Comparison of ENCODE assay signal across 24 mouse cellular contexts in genomic region chr13:47768963-47769527, GRCm38 (mm10).
DNase-seq lines count a peak whose midpoint lies in the region; ATAC-seq and TF ChIP-seq lines count a peak whose summit lies in the region.
"Had no signal": no experiment of that assay in that cellular context is flagged by ENCODE, and none has a peak within 500 bp of the region (broad histone marks: within the 10 kb centered on the region; RNA-seq: fewer than 3 reads in every experiment).

No protein-coding gene starts in this region.

- DNase-seq in embryonic facial prominence, embryonic 14.5 days (ENCODE audit: low spot score), result peak; percentile 65
- no peak for DNase-seq in embryonic facial prominence, embryonic 10.5 days (ENCODE audit: low spot score)
- no peak for DNase-seq in limb, embryonic 10.5 days (ENCODE audit: low spot score)
- DNase-seq in Muller cell, postnatal 12 days (ENCODE audit: inconsistent ontology term), result peak; percentile 48
- no peak for DNase-seq in gastrocnemius, postnatal 10 days
- no peak for DNase-seq in spleen, postnatal 4 days (ENCODE audit: low spot score in 2 of 2)
- DNase-seq: adrenal gland, postnatal 14 days; B cell, adult 2 months; cerebellum, adult 2 months; cerebellum, postnatal 10 days; gastrocnemius, postnatal 25 days; heart, postnatal 10 days; heart, postnatal 4 days had no signal

- H3K4me1 ChIP-seq in embryonic facial prominence, embryonic 14.5 days (ENCODE audit: control insufficient read depth, insufficient read depth, low read length), result peaks cover 13% of the 10 kb centered on the region
- peaks cover 11% of the 10 kb centered on the region for H3K4me1 ChIP-seq in embryonic facial prominence, embryonic 10.5 days
- peaks cover 25% of the 10 kb centered on the region for H3K4me1 ChIP-seq in limb, embryonic 13.5 days
- peaks cover 13% of the 10 kb centered on the region for H3K4me1 ChIP-seq in limb, embryonic 10.5 days
- no peaks in the 10 kb centered on the region; the same call in 1 of the 2 replicates for H3K4me1 ChIP-seq in embryonic fibroblast, embryonic 13.5 days (ENCODE audit: control insufficient read depth, insufficient read depth, low read length)
- H3K4me1 ChIP-seq: heart, embryonic 10.5 days; hindbrain, embryonic 12.5 days had no signal

- no peak for TF ChIP-seq CTCF in embryonic fibroblast, embryonic 13.5 days (IDR thresholded peaks at IDR 0.05; ENCODE audit: borderline replicate concordance, insufficient read depth, low read length)

- H3K36me3 ChIP-seq in embryonic facial prominence, embryonic 14.5 days (ENCODE audit: control insufficient read depth, insufficient read depth, low read length), result no peaks in the 10 kb centered on the region
- H3K36me3 ChIP-seq in embryonic facial prominence, embryonic 10.5 days (replicated peaks), result no peaks in the 10 kb centered on the region
- no peaks in the 10 kb centered on the region for H3K36me3 ChIP-seq in limb, embryonic 13.5 days
- no peaks in the 10 kb centered on the region for H3K36me3 ChIP-seq in limb, embryonic 10.5 days
- H3K36me3 ChIP-seq: G1E; heart, embryonic 10.5 days; hindbrain, embryonic 12.5 days had no signal

- no peak overlapping the region for H3K27ac ChIP-seq in embryonic facial prominence, embryonic 14.5 days (replicated peaks; ENCODE audit: low read depth, low read length)
- no peak overlapping the region for H3K27ac ChIP-seq in embryonic facial prominence, embryonic 10.5 days (replicated peaks)
- H3K27ac ChIP-seq in limb, embryonic 13.5 days, result no peak overlapping the region
- no peak overlapping the region for H3K27ac ChIP-seq in limb, embryonic 10.5 days
- H3K27ac ChIP-seq in embryonic fibroblast, embryonic 13.5 days (ENCODE audit: insufficient read depth, low read length), result peak overlapping the region; percentile 46; the same call in 1 of the 2 replicates
- H3K27ac ChIP-seq: heart, embryonic 10.5 days; hindbrain, embryonic 12.5 days had no signal

- WGBS in embryonic facial prominence, embryonic 14.5 days, result 61% methylated on average over 9 of the region's 9 CpGs
- WGBS in embryonic facial prominence, embryonic 10.5 days, result 88% methylated on average over 9 of the region's 9 CpGs
- 44% methylated on average over 9 of the region's 9 CpGs for WGBS in limb, embryonic 13.5 days
- 89% methylated on average over 9 of the region's 9 CpGs for WGBS in limb, embryonic 10.5 days

- no peak overlapping the region for H3K4me2 ChIP-seq in embryonic facial prominence, embryonic 14.5 days (ENCODE audit: low read depth, low read length)
- 0 out of 2 replicates have a peak overlapping the region, but pooled peaks have one; percentile 7 for H3K4me2 ChIP-seq in limb, embryonic 13.5 days (replicated peaks)
- H3K4me2 ChIP-seq: hindbrain, embryonic 12.5 days had no signal

- TF ChIP-seq POLR2A in embryonic fibroblast, embryonic 13.5 days (IDR thresholded peaks at IDR 0.05; ENCODE audit: low read depth, low read length), result no peak

- no peak overlapping the region for H3K4me3 ChIP-seq in embryonic facial prominence, embryonic 14.5 days (ENCODE audit: low read depth, low read length)
- H3K4me3 ChIP-seq in embryonic facial prominence, embryonic 10.5 days, result no peak overlapping the region
- no peak overlapping the region for H3K4me3 ChIP-seq in limb, embryonic 13.5 days
- H3K4me3 ChIP-seq in limb, embryonic 10.5 days, result no peak overlapping the region
- no peak overlapping the region for H3K4me3 ChIP-seq in embryonic fibroblast, embryonic 13.5 days (ENCODE audit: insufficient read depth, low read length)
- H3K4me3 ChIP-seq: heart, embryonic 10.5 days; hindbrain, embryonic 12.5 days had no signal

- no peaks in the 10 kb centered on the region for H3K9me3 ChIP-seq in embryonic facial prominence, embryonic 14.5 days (ENCODE audit: control insufficient read depth, low read length)
- H3K9me3 ChIP-seq in embryonic facial prominence, embryonic 10.5 days, result no peaks in the 10 kb centered on the region
- H3K9me3 ChIP-seq in limb, embryonic 13.5 days, result no peaks in the 10 kb centered on the region
- no peaks in the 10 kb centered on the region for H3K9me3 ChIP-seq in limb, embryonic 10.5 days (replicated peaks)
- H3K9me3 ChIP-seq: heart, embryonic 10.5 days; hindbrain, embryonic 12.5 days had no signal

- peak; percentile 55; the same call in 1 of the 2 replicates for ATAC-seq in embryonic facial prominence, embryonic 14.5 days (ENCODE audit: low read depth)
- ATAC-seq in limb, embryonic 13.5 days (ENCODE audit: low FRiP score, low read depth), result peak; percentile 67
- ATAC-seq: activated CD4-positive, CD25-positive, alpha-beta regulatory T cell, adult 4 months; CD4-positive, CD25-positive, alpha-beta regulatory T cell, adult 4 months; forebrain, embryonic 14.5 days; hindbrain, embryonic 16.5 days; inflammation-experienced regulatory T-cells, adult 6 months; Patski had no signal

- no peak overlapping the region for H3K9ac ChIP-seq in embryonic facial prominence, embryonic 14.5 days (ENCODE audit: low read depth, low read length)
- H3K9ac ChIP-seq in limb, embryonic 13.5 days, result no peak overlapping the region
- H3K9ac ChIP-seq: hindbrain, embryonic 12.5 days had no signal

- H3K27me3 ChIP-seq in embryonic facial prominence, embryonic 14.5 days (replicated peaks; ENCODE audit: control insufficient read depth, insufficient read depth, low read length), result no peaks in the 10 kb centered on the region
- H3K27me3 ChIP-seq in embryonic facial prominence, embryonic 10.5 days (replicated peaks; ENCODE audit: low read depth, poor library complexity, severe bottlenecking), result no peaks in the 10 kb centered on the region
- no peaks in the 10 kb centered on the region for H3K27me3 ChIP-seq in limb, embryonic 13.5 days
- no peaks in the 10 kb centered on the region for H3K27me3 ChIP-seq in limb, embryonic 10.5 days (ENCODE audit: low read depth, poor library complexity, severe bottlenecking)
- H3K27me3 ChIP-seq: hindbrain, embryonic 12.5 days; Patski had no signal

Comparison
In these comparisons a context has a peak if more than half of its experiments do, and no peak if none do; other contexts are left out.
1. DNase-seq: peak in embryonic facial prominence, embryonic 14.5 days (single experiment) and Muller cell, postnatal 12 days (single experiment); none in embryonic facial prominence, embryonic 10.5 days (single experiment), limb, embryonic 10.5 days (single experiment), gastrocnemius, postnatal 10 days (single experiment) and spleen, postnatal 4 days (0 of 2).